Mouse (Mus musculus) forebrain, embryonic 11.5 days (tissue): ENCODE measurements around the gene Klhl33. TPM values are rescaled to one million over a fixed set of nuclear protein-coding genes. Genes with fewer than 3 reads are reported as not detected.

Experiments used
- polyA plus RNA-seq: library from polyadenylated mRNA; unstranded; fragments of >200 nt; fragmentation: Nextera tagmentation; extraction: Ambion mirVana; gene quantifications from 2 replicates; pipeline ENCODE4 v1.2.1, GENCODE M21; 2014

The Klhl33 gene
- polyA plus RNA-seq, 1 experiment from 2014 or later, result 0.21 TPM

Other genes starting within 250 kb of the Klhl33 start
- not detected in 2 replicates for gene Olfr747, start 204.3 kb downstream of the Klhl33 start, polyA plus RNA-seq
- not detected in 2 replicates for gene Olfr748, start 190.1 kb downstream of the Klhl33 start, polyA plus RNA-seq
- not detected in 2 replicates for gene Olfr749, start 152.4 kb downstream of the Klhl33 start, polyA plus RNA-seq
- gene Ttc5, start 112.0 kb downstream of the Klhl33 start, polyA plus RNA-seq, result 101 and 109 TPM in 2 replicates
- not detected in 2 replicates for gene Ccnb1ip1, start 89.8 kb downstream of the Klhl33 start, polyA plus RNA-seq
- 73.9 and 87.7 TPM in 2 replicates for gene Parp2, start 89.7 kb downstream of the Klhl33 start, polyA plus RNA-seq
- 4.4 and 5.2 TPM in 2 replicates for gene Tep1, start 26.9 kb downstream of the Klhl33 start, polyA plus RNA-seq
- 158 and 179 TPM in 2 replicates for gene Osgep, start 27.4 kb upstream of the Klhl33 start, polyA plus RNA-seq
- 399 and 410 TPM in 2 replicates for gene Apex1, start 27.5 kb upstream of the Klhl33 start, polyA plus RNA-seq
- gene Pip4p1, start 33.3 kb upstream of the Klhl33 start, polyA plus RNA-seq, result 54.4 and 67.3 TPM in 2 replicates
- gene Pnp, start 33.6 kb upstream of the Klhl33 start, polyA plus RNA-seq, result 64.9 and 69.6 TPM in 2 replicates
- gene Gm49342, start 47.0 kb upstream of the Klhl33 start, polyA plus RNA-seq, result not detected in 2 replicates
- gene Pnp2, start 58.5 kb upstream of the Klhl33 start, polyA plus RNA-seq, result 0.24 and 0.39 TPM in 2 replicates
- not detected in 2 replicates for gene Rnase10, start 110.2 kb upstream of the Klhl33 start, polyA plus RNA-seq
- not detected in 2 replicates for gene Rnase9, start 144.4 kb upstream of the Klhl33 start, polyA plus RNA-seq
- not detected in 2 replicates for gene Rnase11, start 152.7 kb upstream of the Klhl33 start, polyA plus RNA-seq
- not detected in 2 replicates for gene Rnase12, start 160.2 kb upstream of the Klhl33 start, polyA plus RNA-seq
- 0.04 TPM in 1 of 2 replicates, not detected in the other for gene Olfr750, start 176.9 kb upstream of the Klhl33 start, polyA plus RNA-seq
- 10.8 and 11.4 TPM in 2 replicates for gene Rnase4, start 193.6 kb upstream of the Klhl33 start, polyA plus RNA-seq
- gene Ang, start 193.6 kb upstream of the Klhl33 start, polyA plus RNA-seq, result 1.9 and 3.0 TPM in 2 replicates
- gene Eddm3b, start 216.9 kb upstream of the Klhl33 start, polyA plus RNA-seq, result 0.19 TPM in 1 of 2 replicates, not detected in the other
- not detected in 2 replicates for gene Rnase6, start 226.4 kb upstream of the Klhl33 start, polyA plus RNA-seq
- gene Rnase1, start 249.3 kb upstream of the Klhl33 start, polyA plus RNA-seq, result not detected in 2 replicates